Mouse (Mus musculus) activated CD4-positive, CD25-positive, alpha-beta regulatory T cell, adult 9 weeks (primary cell): ENCODE data around the gene Wnt16. TPM values are rescaled to one million over a fixed set of nuclear protein-coding genes. Genes with fewer than 3 reads are reported as not detected.

Experiments
- polyA plus RNA-seq: library from polyadenylated mRNA; unstranded; fragments of 100-300 nt; shearing (Covaris generic); gene quantifications from one replicate; pipeline ENCODE4 v1.2.1, GENCODE M21; 2017

Gene Wnt16
- not detected for polyA plus RNA-seq

GRCm38 (mm10) chr6:22288004-22288736 is at the start of gene Wnt16:
Gene Wnt16, plus strand, starts transcription at chr6:22288227.

Other genes starting within 250 kb of the Wnt16 start
- 122 TPM for gene Fam3c, start 68.0 kb downstream of the Wnt16 start, polyA plus RNA-seq